Mouse (Mus musculus) CH12.LX (cell line): ENCODE data around the gene Pla2g16.

ENCODE experiments used
- CTCF ChIP-seq, 2 experiments: IDR thresholded peaks in 1 of 2; conservative IDR thresholded peaks in 1 of 2; 2 replicates each; pipeline ENCODE4 v1.5.1; 2011 to 2012; ENCODE audit warnings: low read depth in 2 of 2, low read length in 2 of 2, improper control_type of control experiment in 1 of 2, inconsistent platforms in 1 of 2, mild to moderate bottlenecking in 1 of 2, moderate library complexity in 1 of 2
- EP300 ChIP-seq: IDR thresholded peaks from 2 replicates; pipeline ENCODE4 v1.6.1; 2011; ENCODE audit warnings: low read length, improper control_type of control experiment
- IRF4 ChIP-seq: IDR thresholded peaks from 2 replicates; pipeline ENCODE4 v1.6.1; 2014; ENCODE audit warnings: low read depth, mild to moderate bottlenecking, inconsistent platforms, low read length, improper control_type of control experiment
- MAZ ChIP-seq: IDR thresholded peaks from 2 replicates; pipeline ENCODE4 v1.6.1; 2012; ENCODE audit warnings: low read depth, mild to moderate bottlenecking, inconsistent platforms, low read length, improper control_type of control experiment, moderate library complexity
- POLR2A ChIP-seq: IDR thresholded peaks from 2 replicates; pipeline ENCODE4 v1.6.1; 2011; ENCODE audit warnings: low read depth, mild to moderate bottlenecking, improper control_type of control experiment, low read length
- RAD21 ChIP-seq: IDR thresholded peaks from 2 replicates; pipeline ENCODE4 v1.6.1; 2011; ENCODE audit warnings: low read depth, mild to moderate bottlenecking, low read length, improper control_type of control experiment, moderate library complexity
- SIN3A ChIP-seq: IDR thresholded peaks from 2 replicates; pipeline ENCODE4 v1.6.1; 2012; ENCODE audit warnings: low read length, improper control_type of control experiment, inconsistent platforms
- TCF12 ChIP-seq: IDR thresholded peaks from 2 replicates; pipeline ENCODE4 v1.6.1; 2014; ENCODE audit warnings: low read depth, mild to moderate bottlenecking, inconsistent platforms, low read length, improper control_type of control experiment
- ZC3H11A ChIP-seq: IDR thresholded peaks from 2 replicates; pipeline ENCODE4 v1.6.1; 2012; ENCODE audit warnings: low read depth, mild to moderate bottlenecking, inconsistent platforms, low read length, improper control_type of control experiment
- ZKSCAN1 ChIP-seq: IDR thresholded peaks from 2 replicates; pipeline ENCODE4 v1.6.1; 2012; ENCODE audit warnings: low read depth, inconsistent platforms, low read length, improper control_type of control experiment, borderline replicate concordance
- ZMIZ1 ChIP-seq: IDR thresholded peaks from 2 replicates; pipeline ENCODE4 v1.6.1; 2012; ENCODE audit warnings: low read depth, mild to moderate bottlenecking, inconsistent platforms, low read length, improper control_type of control experiment

- TF ChIP-seq CTCF (conservative IDR thresholded peaks at IDR 0.05 in 1 of 2, IDR thresholded peaks at IDR 0.05 in 1 of 2; ENCODE audit: low read depth in 2 of 2, low read length in 2 of 2) (no peak), MAZ (no peak), TCF12 (no peak), ZC3H11A (no peak), POLR2A (no peak), SIN3A (no peak), ZKSCAN1 (no peak), RAD21 (no peak), IRF4 (no peak), EP300 (no peak), ZMIZ1 (no peak)
These were observed 50.5 kb downstream of the Pla2g16 start for GRCm38 (mm10) chr19:7607690-7608201.
